Mouse (Mus musculus) neural tube, embryonic 14.5 days (tissue): ENCODE results near the gene Hoxc8. TPM values are rescaled to one million over a fixed set of nuclear protein-coding genes. Genes with fewer than 3 reads are reported as not detected.

Experiments
- ATAC-seq: fragments of 200-750 bp; cut with Nextera tagmentation; 2 replicates; pipeline ENCODE4 v1.8.0; 2017; ENCODE audit warnings: low read depth, mild to moderate bottlenecking, moderate TSS enrichment, moderate library complexity
- H3K27ac ChIP-seq: fragments of 300-500 bp; sonication (generic); 2 replicates; pipeline ENCODE4 v1.5.1; 2014; ENCODE audit warnings: low read depth, mild to moderate bottlenecking, control low read depth, low read length, moderate library complexity, mixed read lengths
- H3K27me3 ChIP-seq: fragments of 300-500 bp; sonication (generic); 2 replicates; pipeline ENCODE4 v1.6.1; 2014; ENCODE audit warnings: low read length; ENCODE audit not compliant: control insufficient read depth, insufficient read depth
- H3K36me3 ChIP-seq: fragments of 300-500 bp; sonication (generic); 2 replicates; pipeline ENCODE4 v1.6.1; 2014; ENCODE audit warnings: low read length, mixed read lengths; ENCODE audit not compliant: control insufficient read depth, insufficient read depth
- H3K4me1 ChIP-seq: fragments of 300-500 bp; sonication (generic); 2 replicates; pipeline ENCODE4 v1.6.1; 2014; ENCODE audit warnings: low read length; ENCODE audit not compliant: control insufficient read depth, insufficient read depth
- H3K4me2 ChIP-seq: fragments of 300-500 bp; sonication (generic); 2 replicates; pipeline ENCODE4 v1.6.1; 2014; ENCODE audit warnings: mild to moderate bottlenecking, low read depth, low read length, control low read depth
- H3K4me3 ChIP-seq: fragments of 300-500 bp; sonication (generic); 2 replicates; pipeline ENCODE4 v1.5.1; 2014; ENCODE audit warnings: low read depth, low read length, control low read depth, mixed read lengths
- H3K9ac ChIP-seq: fragments of 300-500 bp; sonication (generic); replicated peaks from 2 replicates; pipeline ENCODE4 v1.6.1; 2014; ENCODE audit warnings: low read depth, mild to moderate bottlenecking, control low read depth, low read length, mixed read lengths
- H3K9me3 ChIP-seq: fragments of 300-500 bp; sonication (generic); 2 replicates; pipeline ENCODE4 v1.6.1; 2016; ENCODE audit warnings: low read length; ENCODE audit not compliant: control insufficient read depth
- WGBS: fragments of 180-500 bp; shearing (Covaris S2); extraction: QIAGEN DNeasy Blood & Tissue Kit; methylation state at CpG from one replicate; pipeline ENCODE4 v1.1.7; 2014; 5-methylcytosine and 5-hydroxymethylcytosine counted together
- polyA plus RNA-seq: library from polyadenylated mRNA; unstranded; fragments of >200 nt; fragmentation: Nextera tagmentation; extraction: Ambion mirVana; gene quantifications from 2 replicates; pipeline ENCODE4 v1.2.1, GENCODE M21; 2014

Gene Hoxc8
- polyA plus RNA-seq, 1 experiment from 2014 or later, result 50.1 TPM

DNA sequence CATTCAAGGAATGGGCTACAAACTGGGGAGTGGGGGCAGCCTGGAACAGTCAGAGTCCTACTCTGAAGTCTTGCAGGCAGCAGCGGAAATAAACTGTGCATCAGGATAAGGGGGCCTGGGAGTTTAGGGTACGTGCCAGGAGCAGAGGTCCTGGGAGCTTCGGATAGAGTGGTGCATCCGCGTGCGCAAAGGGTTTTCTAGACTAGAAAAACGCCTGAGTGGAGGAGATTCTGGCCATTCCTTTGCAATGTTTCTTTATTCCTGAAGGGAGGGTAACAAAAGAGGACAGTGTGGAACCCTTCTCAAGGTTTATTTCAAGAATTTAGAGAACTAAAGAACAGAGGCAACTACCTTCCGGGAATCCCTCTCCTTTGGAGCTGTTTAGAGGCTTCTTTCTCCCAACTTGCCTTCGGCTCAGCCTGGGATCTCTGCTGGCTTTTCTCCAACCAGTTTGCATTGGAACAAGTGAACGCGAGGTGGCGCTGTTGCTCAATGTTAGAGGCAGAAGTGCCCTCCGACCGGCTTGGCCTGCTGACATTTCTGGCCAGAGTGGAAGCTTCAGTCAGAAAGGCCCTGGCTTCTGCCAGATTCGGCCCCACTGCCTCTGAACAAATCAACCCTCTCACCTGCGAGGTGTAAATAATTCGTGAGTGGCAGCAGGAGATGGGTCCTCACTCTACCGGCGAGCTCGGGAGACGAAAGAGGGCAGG, 3.1 kb upstream of the Hoxc8 start:
- no peaks in the 10 kb centered on the region for H3K36me3 ChIP-seq
- peak overlapping the region; percentile 75 for H3K27ac ChIP-seq
- peak; percentile 16; the same call in 1 of the 2 replicates for ATAC-seq
- H3K4me3 ChIP-seq, result peak overlapping the region; percentile 14
- no peaks in the 10 kb centered on the region for H3K9me3 ChIP-seq
- H3K4me2 ChIP-seq, result peak overlapping the region; percentile 94
- peak overlapping the region; percentile 52 for H3K9ac ChIP-seq
- peaks cover 63% of the 10 kb centered on the region for H3K4me1 ChIP-seq
- WGBS, result 2% methylated on average over 21 of the region's 21 CpGs
- no peaks in the 10 kb centered on the region for H3K27me3 ChIP-seq

GRCm38 (mm10) chr15:102988078-102988477, 2.3 kb upstream of the Hoxc8 start:
- H3K9ac ChIP-seq, result peak overlapping the region; percentile 26; the same call in 1 of the 2 replicates
- no peak overlapping the region for H3K4me3 ChIP-seq
- H3K36me3 ChIP-seq, result no peaks in the 10 kb centered on the region
- H3K4me2 ChIP-seq, result peak overlapping the region; percentile 94
- no peaks in the 10 kb centered on the region for H3K9me3 ChIP-seq
- H3K27me3 ChIP-seq, result no peaks in the 10 kb centered on the region
- WGBS, result 17% methylated on average over 5 of the region's 5 CpGs
- peak overlapping the region; percentile 75; the same call in 1 of the 2 replicates for H3K27ac ChIP-seq
- H3K4me1 ChIP-seq, result peaks cover 68% of the 10 kb centered on the region
- ATAC-seq, result no peak

GRCm38 (mm10) chr15:102991782-102992181, 1.4 kb downstream of the Hoxc8 start:
- ATAC-seq, result no peak

DNA sequence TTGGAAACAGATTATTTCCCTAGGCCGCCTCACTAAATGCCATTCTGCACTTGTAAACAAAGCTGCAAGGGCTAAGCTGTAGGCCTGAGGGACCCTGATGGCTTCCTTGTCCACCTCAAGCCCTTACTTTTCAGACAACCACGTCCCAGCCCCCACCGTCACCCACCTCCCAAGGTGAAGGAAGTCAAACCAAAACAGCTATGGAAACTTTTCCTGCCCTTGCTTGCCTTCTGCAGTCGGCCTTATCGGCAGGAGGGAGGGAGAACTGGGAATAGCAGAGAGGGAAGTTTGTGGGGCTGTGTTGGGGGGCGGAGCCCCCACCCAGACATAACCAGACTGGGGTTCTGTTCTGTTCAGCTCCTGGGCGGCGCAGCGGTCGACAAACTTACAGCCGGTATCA, 1.8 kb downstream of the Hoxc8 start:
- peaks cover 70% of the 10 kb centered on the region for H3K4me1 ChIP-seq
- H3K27me3 ChIP-seq, result no peaks in the 10 kb centered on the region
- ATAC-seq, result no peak
- H3K9ac ChIP-seq, result peak overlapping the region; percentile 90
- peak overlapping the region; percentile 95 for H3K27ac ChIP-seq
- H3K9me3 ChIP-seq, result no peaks in the 10 kb centered on the region
- no peaks in the 10 kb centered on the region for H3K36me3 ChIP-seq
- peak overlapping the region; percentile 92 for H3K4me2 ChIP-seq
- 3% methylated on average over 11 of the region's 11 CpGs for WGBS
- H3K4me3 ChIP-seq, result peak overlapping the region; percentile 57

More at GRCm38 (mm10) chr15:102991782-102992181, 1.4 kb downstream of the Hoxc8 start:
- WGBS, result 9% methylated on average over 7 of the region's 7 CpGs
- Histone ChIP-seq H3K4me3 (peak overlapping the region; percentile 57), H3K27me3 (no peaks in the 10 kb centered on the region), H3K9ac (peak overlapping the region; percentile 90), H3K4me1 (peaks cover 71% of the 10 kb centered on the region), H3K36me3 (no peaks in the 10 kb centered on the region), H3K4me2 (peak overlapping the region; percentile 92), H3K27ac (peak overlapping the region; percentile 95), H3K9me3 (no peaks in the 10 kb centered on the region)

DNA sequence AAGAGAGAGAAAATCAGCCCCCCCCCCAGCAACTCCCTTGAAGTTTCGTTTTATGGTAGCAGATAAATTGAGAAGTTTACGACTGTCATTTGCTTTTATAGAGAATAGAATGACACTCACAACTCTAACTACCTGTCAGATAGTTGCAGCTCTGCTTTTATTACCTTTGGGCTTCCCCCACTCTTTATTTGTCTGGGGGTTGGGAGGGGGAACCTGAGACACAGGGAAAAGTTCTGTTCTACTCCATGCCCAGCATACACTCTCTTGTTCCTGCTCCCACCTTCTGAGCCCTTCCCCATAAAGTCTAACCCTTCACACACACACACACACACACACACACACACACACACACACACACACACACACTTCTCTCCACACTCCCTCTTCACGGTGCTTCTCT, 2.5 kb downstream of the Hoxc8 start:
- Histone ChIP-seq H3K4me3 (peak overlapping the region; percentile 57), H3K4me1 (peaks cover 69% of the 10 kb centered on the region), H3K27me3 (no peaks in the 10 kb centered on the region), H3K9me3 (no peaks in the 10 kb centered on the region), H3K4me2 (peak overlapping the region; percentile 92), H3K36me3 (no peaks in the 10 kb centered on the region), H3K9ac (peak overlapping the region; percentile 90), H3K27ac (peak overlapping the region; percentile 95)
- WGBS, result 3% methylated on average over 3 of the region's 3 CpGs
- no peak for ATAC-seq

- Histone ChIP-seq H3K4me1 (peaks cover 52% of the 10 kb centered on the region), H3K9me3 (no peaks in the 10 kb centered on the region), H3K27ac (peak overlapping the region; percentile 91), H3K9ac (peak overlapping the region; percentile 57), H3K27me3 (no peaks in the 10 kb centered on the region), H3K4me2 (peak overlapping the region; percentile 92), H3K36me3 (no peaks in the 10 kb centered on the region), H3K4me3 (peak overlapping the region; percentile 55)
- ATAC-seq, result no peak
- WGBS, result 5% methylated on average over 9 of the region's 9 CpGs
Observed at GRCm38 (mm10) chr15:102996548-102996947, 6.1 kb downstream of the Hoxc8 start.

DNA sequence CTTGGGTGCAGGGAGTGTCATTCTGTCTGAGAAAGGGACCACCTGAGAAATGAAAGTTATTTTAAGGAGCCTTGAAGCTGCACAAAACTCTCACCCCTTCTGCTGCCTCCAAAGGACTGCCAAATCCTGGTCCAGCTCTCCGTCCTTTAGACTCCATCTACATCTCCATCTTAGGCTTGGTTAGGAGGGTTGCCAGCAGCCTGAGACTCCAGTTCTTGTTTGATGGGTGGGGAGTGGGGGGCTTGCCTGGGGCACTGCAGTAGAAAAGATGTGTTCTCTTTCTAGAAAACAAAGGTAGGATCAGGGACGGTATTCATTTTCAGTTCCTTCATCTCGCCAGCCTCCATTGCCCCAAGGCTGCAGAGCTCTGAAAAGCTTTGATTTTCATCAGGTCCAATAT, 7.0 kb downstream of the Hoxc8 start:
- peak overlapping the region; percentile 92 for H3K4me2 ChIP-seq
- ATAC-seq, result no peak
- H3K4me3 ChIP-seq, result peak overlapping the region; percentile 55
- H3K27me3 ChIP-seq, result no peaks in the 10 kb centered on the region
- H3K27ac ChIP-seq, result peak overlapping the region; percentile 91
- H3K36me3 ChIP-seq, result no peaks in the 10 kb centered on the region
- peaks cover 51% of the 10 kb centered on the region for H3K4me1 ChIP-seq
- 4% methylated on average over 3 of the region's 3 CpGs for WGBS
- H3K9me3 ChIP-seq, result no peaks in the 10 kb centered on the region
- peak overlapping the region; percentile 57 for H3K9ac ChIP-seq

GRCm38 (mm10) chr15:102997939-102998355, 7.5 kb downstream of the Hoxc8 start, which contains the start of gene Hoxc6:
Gene Hoxc6 (plus strand): TSS chr15:102998257.
- Histone ChIP-seq H3K4me1 (peaks cover 52% of the 10 kb centered on the region), H3K4me3 (peak within 1 kb of the TSS; percentile 55), H3K9me3 (no peaks in the 10 kb centered on the region), H3K4me2 (peak within 1 kb of the TSS; percentile 92), H3K36me3 (no peaks in the 10 kb centered on the region), H3K27ac (peak within 1 kb of the TSS; percentile 91), H3K9ac (peak within 1 kb of the TSS; percentile 76), H3K27me3 (no peaks in the 10 kb centered on the region)
- WGBS, result under 1% methylated on average over 19 of the region's 19 CpGs
- peak; percentile 63 for ATAC-seq

DNA sequence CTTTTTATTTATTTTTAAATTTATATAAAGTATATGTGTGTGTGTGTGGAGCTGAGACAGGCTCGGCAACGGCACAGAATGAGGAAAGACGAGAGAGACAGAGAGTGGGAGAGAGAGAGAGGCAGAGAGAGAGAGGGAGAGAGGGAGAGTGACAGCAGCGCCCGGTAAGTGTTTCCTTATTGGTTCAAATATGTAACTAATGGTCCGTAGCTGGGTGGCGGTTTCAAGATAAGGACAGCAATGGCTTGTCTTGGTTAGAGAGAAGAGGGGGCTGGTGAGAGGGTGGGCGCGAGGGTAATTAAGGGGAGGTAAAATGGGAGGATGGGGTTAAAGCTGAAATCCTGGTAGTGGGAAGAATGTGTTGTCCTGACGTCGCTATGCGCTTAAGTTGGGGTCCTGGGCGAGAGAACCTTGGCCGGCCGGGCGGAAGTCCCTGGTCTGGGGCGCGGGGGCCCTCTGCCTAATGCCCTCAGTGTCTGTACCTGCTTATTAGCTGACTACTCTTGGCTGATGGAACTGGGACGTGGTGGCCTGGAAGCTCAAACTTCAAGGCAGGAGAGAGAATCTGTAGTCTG, 8.3 kb downstream of the Hoxc8 start:
- ATAC-seq, result peak; percentile 28
- Histone ChIP-seq H3K36me3 (no peaks in the 10 kb centered on the region), H3K4me2 (peak overlapping the region; percentile 92), H3K9me3 (no peaks in the 10 kb centered on the region), H3K4me1 (peaks cover 55% of the 10 kb centered on the region), H3K27ac (peak overlapping the region; percentile 91), H3K27me3 (no peaks in the 10 kb centered on the region), H3K9ac (peak overlapping the region; percentile 76), H3K4me3 (peak overlapping the region; percentile 55)
- WGBS, result under 1% methylated on average over 19 of the region's 19 CpGs
